Mouse (Mus musculus) heart, postnatal 0 days (tissue): Measurements from ENCODE around the gene Myo1g.

Source experiments
- CTCF ChIP-seq: IDR thresholded peaks from 2 replicates; pipeline ENCODE4 v1.5.1; 2016; ENCODE audit warnings: antibody characterized with exemption, control low read depth, low read depth
- EP300 ChIP-seq: IDR thresholded peaks from 2 replicates; pipeline ENCODE4 v1.6.1; 2016; ENCODE audit warnings: antibody characterized with exemption, low read depth

- TF ChIP-seq CTCF (no peak), EP300 (no peak)
Measured at GRCm38 (mm10) chr11:6474381-6474780, 46.4 kb downstream of the Myo1g start.
